Mouse (Mus musculus) left cerebral cortex, adult 6 months (tissue): ENCODE data around the gene Ttc8. TPM values are rescaled to one million over a fixed set of nuclear protein-coding genes. Genes with fewer than 3 reads are reported as not detected.

Source experiments
- long read RNA-seq, 2 experiments: library from polyadenylated mRNA; unstranded; transcript quantifications; one replicate each; pipeline ENCODE4 v2.0.0; 2019 to 2020
- polyA plus RNA-seq: library from polyadenylated mRNA; unstranded; fragments of <200 nt; fragmentation: Nextera tagmentation; gene quantifications from 2 replicates; pipeline ENCODE4 v1.2.3, GENCODE M21; 2021

The Ttc8 gene
- polyA plus RNA-seq = 10.9 and 12.6 TPM in 2 replicates
- long read RNA-seq, experiment 1, transcript Ttc8-202 (14 exons, 2,272 nt) = major isoform, 82 of 119 reads
- long read RNA-seq, experiment 1, partial matches to known transcripts = 13 of 119 reads
- long read RNA-seq, experiment 1, other reads (novel, unspliced or antisense) = 18 of 119 reads
- long read RNA-seq, experiment 2, transcript Ttc8-202 (14 exons, 2,272 nt) = major isoform, 14 of 20 reads
- long read RNA-seq, experiment 2, partial matches to known transcripts = 3 of 20 reads
- long read RNA-seq, experiment 2, other reads (novel, unspliced or antisense) = 3 of 20 reads

DNA sequence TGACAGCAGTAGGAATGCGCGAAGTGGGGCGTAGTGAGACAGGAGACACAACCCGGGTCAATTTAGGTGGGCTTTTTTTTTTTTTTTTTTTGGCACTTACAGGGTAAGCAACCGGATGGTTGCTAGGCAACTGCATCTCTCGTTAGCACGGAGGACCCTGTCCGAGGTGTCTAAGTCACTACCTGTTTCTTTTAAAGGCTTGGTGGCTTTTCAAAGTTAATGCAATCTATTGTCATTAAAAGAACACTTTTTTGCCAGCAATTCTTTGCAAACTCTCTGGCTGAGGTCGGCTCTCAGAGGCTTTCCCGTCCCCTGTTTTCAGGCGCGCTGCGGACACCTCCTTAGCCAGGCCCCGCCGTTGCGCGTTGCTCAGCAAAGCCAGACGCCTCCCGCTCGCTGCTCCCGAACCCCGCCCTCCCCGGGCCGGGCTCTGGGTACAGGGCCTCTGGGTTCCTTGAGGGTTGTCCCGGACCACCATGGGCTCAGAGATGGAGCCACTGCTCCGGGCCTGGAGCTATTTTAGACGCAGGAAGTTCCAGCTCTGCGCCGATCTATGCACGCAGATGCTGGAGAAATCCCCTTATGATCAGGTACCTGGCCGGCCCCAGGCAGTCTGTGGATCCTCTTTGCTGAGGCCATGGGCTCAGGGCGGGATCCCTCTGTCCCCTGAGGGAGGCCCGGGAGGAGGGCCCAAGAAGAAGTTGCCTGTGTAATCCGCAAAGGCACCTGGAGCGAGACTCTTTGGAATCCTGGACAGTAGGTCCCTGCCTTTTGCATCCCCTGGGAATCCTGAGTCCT lies at the start of gene Ttc8:
Ttc8 (plus strand) TSS at position 381 of the 798 bp plus-strand sequence.

DNA sequence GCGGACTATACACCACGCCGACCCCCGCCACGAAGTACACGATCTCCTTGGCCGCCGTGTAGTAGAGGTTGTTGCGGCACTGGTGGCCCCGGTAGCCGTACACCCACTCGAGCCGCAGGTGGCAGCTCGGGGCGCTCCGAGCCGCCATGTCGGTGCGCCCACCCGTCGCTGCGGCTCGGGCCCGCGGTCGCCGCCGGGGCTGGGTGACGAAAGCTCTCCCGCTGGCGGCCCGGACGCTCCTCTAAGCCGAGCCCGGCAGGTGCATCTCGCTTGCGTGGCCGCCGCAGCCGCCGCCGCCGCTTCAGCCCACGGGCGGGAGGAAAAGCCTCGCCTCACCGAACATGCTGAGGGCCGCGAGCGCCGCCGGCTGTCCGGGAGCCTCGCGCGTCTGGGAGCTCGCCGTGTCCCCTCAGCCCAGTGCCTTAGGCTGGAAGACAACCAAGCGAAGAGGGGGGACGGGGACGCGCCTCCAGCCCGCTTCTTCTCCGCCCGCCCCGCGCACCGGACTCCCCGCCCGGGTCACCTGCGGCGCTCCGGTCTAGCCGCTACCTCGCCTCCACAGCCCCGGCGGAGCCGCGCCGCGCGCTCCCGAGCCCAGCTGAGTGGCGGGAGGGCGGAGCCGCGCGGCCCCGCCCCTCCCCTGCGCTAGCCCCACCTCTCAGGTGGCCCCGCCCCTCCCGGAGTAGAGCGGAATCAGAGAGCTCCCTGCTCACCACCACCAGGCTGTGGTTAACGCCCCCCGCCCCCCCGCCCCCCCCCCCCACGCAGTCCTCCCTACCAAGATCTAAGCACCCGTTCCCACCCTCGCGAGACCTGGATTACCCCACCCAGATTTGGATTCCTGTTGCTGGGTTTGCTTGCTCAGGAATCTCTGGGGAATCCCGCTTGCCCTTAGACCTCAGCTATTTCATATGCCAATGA lies 19.2 kb upstream of the Ttc8 start, which contains the start of gene Eml5:
Eml5 (minus strand) TSS at position 604 of the 921 bp plus-strand sequence.

Other genes starting within 250 kb of the Ttc8 start
- gene Ptpn21, start 183.2 kb upstream of the Ttc8 start, polyA plus RNA-seq = 1.8 and 2.0 TPM in 2 replicates
- 26.1 and 51.7 TPM in 2 replicates for gene Zc3h14, start 173.6 kb upstream of the Ttc8 start, polyA plus RNA-seq
- gene Eml5, start 19.1 kb upstream of the Ttc8 start, polyA plus RNA-seq = 2.6 and 5.1 TPM in 2 replicates